Mouse (Mus musculus): ENCODE results near the gene Pafah1b3.

DNA sequence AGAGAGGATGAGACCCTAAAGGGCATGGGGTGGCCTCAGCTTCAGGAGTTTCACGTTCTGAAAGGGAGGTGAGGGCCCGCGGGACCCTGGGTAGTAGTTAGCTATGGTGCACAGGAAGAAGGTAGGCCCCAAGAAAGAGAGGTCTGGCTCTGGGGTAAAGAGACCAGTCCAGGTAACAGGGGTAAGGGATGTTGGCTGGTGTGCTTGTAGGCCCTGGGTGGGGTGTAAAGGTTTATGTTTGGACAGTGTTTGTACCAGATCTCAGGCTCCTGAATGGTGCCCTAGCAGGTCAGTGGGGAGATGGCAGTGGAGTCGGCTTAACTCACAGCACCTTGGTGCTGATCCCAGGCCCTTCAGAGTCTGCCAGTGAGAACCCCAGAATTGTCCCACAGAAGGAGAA lies 28.8 kb downstream of the Pafah1b3 start:
- TF ChIP-seq POLR2AphosphoS5 (IDR thresholded peaks at IDR 0.05; ENCODE audit: insufficient replicate concordance, low read depth, low read length) = no peak
- no peak for TF ChIP-seq CTCF (IDR thresholded peaks at IDR 0.05; ENCODE audit: low read depth, low read length)

Measured in G1E (cell line).